Mouse (Mus musculus) lung, embryonic 15.5 days (tissue): ENCODE measurements around the gene Brinp2. TPM values are rescaled to one million over a fixed set of nuclear protein-coding genes. Genes with fewer than 3 reads are reported as not detected.

Experiments
- ATAC-seq: fragments of 200-750 bp; cut with Nextera tagmentation; 2 replicates; pipeline ENCODE4 v1.8.0; 2017; ENCODE audit warnings: moderate number of reproducible peaks, borderline replicate concordance; ENCODE audit not compliant: low FRiP score, low TSS enrichment; ENCODE audit errors: extremely low read depth
- H3K27ac ChIP-seq: fragments of 300-500 bp; sonication (generic); 2 replicates; pipeline ENCODE4 v1.5.1; 2015; ENCODE audit warnings: moderate library complexity, mild to moderate bottlenecking, inconsistent platforms
- H3K27me3 ChIP-seq: fragments of 300-500 bp; sonication (generic); 2 replicates; pipeline ENCODE4 v1.6.1; 2015; ENCODE audit warnings: inconsistent platforms
- H3K36me3 ChIP-seq: fragments of 300-500 bp; sonication (generic); 2 replicates; pipeline ENCODE4 v1.6.1; 2015; ENCODE audit warnings: inconsistent platforms
- H3K4me1 ChIP-seq: fragments of 300-500 bp; sonication (generic); 2 replicates; pipeline ENCODE4 v1.6.1; 2015; ENCODE audit warnings: inconsistent platforms
- H3K4me2 ChIP-seq: fragments of 300-500 bp; sonication (generic); 2 replicates; pipeline ENCODE4 v1.6.1; 2015; ENCODE audit warnings: inconsistent platforms, mild to moderate bottlenecking, moderate library complexity
- H3K4me3 ChIP-seq: fragments of 300-500 bp; sonication (generic); 2 replicates; pipeline ENCODE4 v1.5.1; 2015; ENCODE audit warnings: mild to moderate bottlenecking, inconsistent platforms
- H3K9ac ChIP-seq: fragments of 300-500 bp; sonication (generic); 2 replicates; pipeline ENCODE4 v1.6.1; 2015; ENCODE audit warnings: inconsistent platforms
- H3K9me3 ChIP-seq: fragments of 300-500 bp; sonication (generic); 2 replicates; pipeline ENCODE4 v1.6.1; 2016; ENCODE audit warnings: inconsistent platforms
- WGBS: fragments of 180-500 bp; shearing (Covaris S2); methylation state at CpG from one replicate; pipeline ENCODE4 v1.1.7; 2015; 5-methylcytosine and 5-hydroxymethylcytosine counted together
- polyA plus RNA-seq: library from polyadenylated mRNA; unstranded; fragments of >200 nt; fragmentation: Nextera tagmentation; extraction: Ambion mirVana; gene quantifications from 2 replicates; pipeline ENCODE4 v1.2.1, GENCODE M21; 2015

Brinp2 gene
- polyA plus RNA-seq, 1 experiment from 2014 or later = 0.31 TPM

DNA sequence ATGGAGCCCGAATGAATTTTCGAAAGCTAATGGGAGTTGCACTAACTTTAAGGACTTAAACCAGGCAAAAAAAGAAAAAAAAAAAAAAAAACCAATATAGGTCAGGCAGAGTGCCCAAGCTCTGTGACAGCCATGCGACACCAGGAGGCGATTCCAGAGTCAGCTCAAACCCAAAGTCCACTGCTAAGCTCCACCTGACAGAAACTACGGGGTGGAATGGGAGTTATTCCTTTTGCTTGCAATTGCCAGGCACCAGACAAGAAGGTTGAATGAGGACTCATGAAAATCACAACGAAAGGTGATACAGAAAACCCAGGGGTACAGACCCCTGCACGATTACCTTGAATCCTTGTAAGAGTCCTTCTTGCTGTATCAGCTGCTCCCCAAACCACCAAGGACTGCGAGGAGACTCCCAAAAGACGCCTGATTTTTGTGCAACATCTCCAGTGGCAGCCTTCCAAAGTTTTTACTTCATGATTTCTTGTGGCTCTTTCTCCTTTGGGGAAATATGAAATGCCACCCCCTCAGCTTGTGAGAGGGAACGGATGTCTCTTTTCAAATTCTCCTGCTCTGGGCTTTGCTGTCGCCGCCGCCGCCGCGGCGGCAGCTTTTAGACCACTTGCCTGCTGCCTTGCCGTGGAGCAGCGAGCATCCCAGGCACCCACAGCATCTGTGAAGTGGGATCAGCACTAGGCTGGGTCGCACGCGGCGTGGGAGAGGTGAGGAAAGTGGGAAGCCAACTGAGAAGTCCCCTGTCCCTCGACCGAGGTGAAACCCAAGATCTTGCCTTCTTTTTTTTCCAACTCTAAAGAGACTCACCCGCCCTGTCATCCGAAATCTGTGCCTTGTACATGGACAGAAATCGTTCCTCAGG is 712 bp downstream of the Brinp2 start:
- Histone ChIP-seq H3K9ac (no peak overlapping the region), H3K4me2 (peak overlapping the region; percentile 90), H3K4me3 (peak overlapping the region; percentile 54), H3K27ac (no peak overlapping the region), H3K27me3 (peaks cover 37% of the 10 kb centered on the region), H3K4me1 (peaks cover 15% of the 10 kb centered on the region), H3K36me3 (no peaks in the 10 kb centered on the region), H3K9me3 (no peaks in the 10 kb centered on the region)
- no peak for ATAC-seq
- WGBS = 11% methylated on average over 28 of the region's 28 CpGs

DNA sequence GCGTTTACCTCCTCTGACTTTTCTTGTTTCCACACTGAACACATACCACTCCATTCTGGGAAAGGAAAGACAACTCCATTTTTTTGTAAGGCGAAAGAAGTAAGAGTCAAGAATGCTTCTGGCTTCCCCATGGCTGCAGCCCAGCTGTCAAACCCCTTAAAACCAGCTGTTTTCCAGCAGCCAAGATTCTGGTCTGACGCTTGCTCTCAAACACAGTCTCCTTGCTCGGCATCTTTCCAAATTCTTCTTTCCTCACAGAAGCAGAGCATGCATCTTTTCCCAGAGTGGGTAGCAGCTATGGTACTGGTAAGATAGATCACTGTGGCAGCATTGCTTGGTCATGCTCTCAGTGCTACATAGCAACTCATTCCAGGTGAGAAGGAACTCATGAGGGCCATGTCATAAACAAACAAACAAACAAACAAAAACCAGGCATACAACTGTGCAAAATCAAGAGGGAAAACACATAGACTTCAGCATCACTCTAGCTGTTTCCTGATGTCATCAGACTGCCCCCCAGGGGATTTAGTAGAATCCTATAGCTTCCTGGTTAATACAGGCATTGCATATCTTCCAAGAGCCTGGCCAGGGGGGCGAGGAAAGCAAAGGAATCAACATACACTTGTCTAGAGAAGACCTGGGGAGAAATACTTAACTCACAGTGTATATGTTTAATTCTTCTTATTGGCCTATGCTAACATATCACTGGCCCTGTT is 2.3 kb downstream of the Brinp2 start:
- Histone ChIP-seq H3K4me3 (no peak overlapping the region), H3K9me3 (no peaks in the 10 kb centered on the region), H3K4me2 (no peak overlapping the region), H3K4me1 (peaks cover 15% of the 10 kb centered on the region), H3K36me3 (no peaks in the 10 kb centered on the region), H3K27me3 (peaks cover 36% of the 10 kb centered on the region), H3K27ac (no peak overlapping the region), H3K9ac (no peak overlapping the region)
- WGBS = 43% methylated on average over 5 of the region's 5 CpGs
- ATAC-seq = peak; percentile 35; the same call in 1 of the 2 replicates

DNA sequence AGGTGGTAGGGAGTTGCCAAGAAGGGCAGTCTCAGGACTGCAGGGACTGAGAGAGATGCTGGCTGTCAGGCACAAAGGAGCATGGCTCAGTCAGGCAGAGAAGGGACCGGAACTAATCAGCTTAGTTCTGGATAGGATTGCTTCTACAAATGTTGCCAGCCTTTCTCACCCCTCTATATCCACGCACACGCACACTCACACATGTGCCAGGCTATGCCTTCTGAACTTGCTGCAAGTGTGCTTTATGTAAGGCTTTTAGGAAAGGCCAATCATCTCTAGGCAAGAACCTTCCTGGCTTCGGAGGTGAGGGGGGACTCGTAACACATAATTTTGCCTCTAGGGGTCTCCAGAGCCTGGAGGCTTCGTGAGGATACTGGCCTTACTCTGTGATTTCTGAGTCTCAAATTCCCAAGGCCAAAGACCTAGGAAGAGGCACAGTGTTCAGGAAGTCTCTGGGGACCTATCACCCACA is 12.8 kb downstream of the Brinp2 start:
- Histone ChIP-seq H3K9me3 (no peaks in the 10 kb centered on the region), H3K27ac (no peak overlapping the region), H3K36me3 (no peaks in the 10 kb centered on the region), H3K9ac (no peak overlapping the region), H3K27me3 (no peaks in the 10 kb centered on the region), H3K4me1 (no peaks in the 10 kb centered on the region), H3K4me3 (no peak overlapping the region), H3K4me2 (no peak overlapping the region)
- WGBS = 51% methylated on average over 6 of the region's 6 CpGs
- ATAC-seq = no peak

DNA sequence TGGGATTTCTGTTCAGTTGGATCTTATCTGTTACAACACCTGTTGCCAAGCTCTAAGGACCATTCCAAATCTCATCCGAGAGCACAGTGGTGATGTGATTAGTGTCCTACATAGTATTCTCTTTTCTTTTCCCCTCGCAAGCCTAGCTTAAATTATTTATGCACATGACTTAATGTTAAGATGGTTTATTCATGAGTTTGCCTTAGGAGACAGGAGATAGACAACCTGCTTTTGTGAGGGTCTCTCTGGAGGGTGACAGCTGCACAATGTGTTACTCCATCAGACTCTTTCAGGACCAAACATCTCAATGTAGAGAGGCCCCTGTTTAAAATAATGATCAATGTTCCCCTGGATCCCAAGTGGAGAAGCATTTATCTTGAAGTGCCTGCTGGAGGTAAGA is 27.3 kb downstream of the Brinp2 start:
- H3K4me2 ChIP-seq = no peak overlapping the region
- H3K4me1 ChIP-seq = no peaks in the 10 kb centered on the region
- no peak for ATAC-seq
- no peak overlapping the region for H3K27ac ChIP-seq
- H3K36me3 ChIP-seq = no peaks in the 10 kb centered on the region
- WGBS = 78% methylated on average over 2 of the region's 2 CpGs
- H3K4me3 ChIP-seq = no peak overlapping the region
- no peaks in the 10 kb centered on the region for H3K9me3 ChIP-seq
- no peaks in the 10 kb centered on the region for H3K27me3 ChIP-seq
- H3K9ac ChIP-seq = no peak overlapping the region

DNA sequence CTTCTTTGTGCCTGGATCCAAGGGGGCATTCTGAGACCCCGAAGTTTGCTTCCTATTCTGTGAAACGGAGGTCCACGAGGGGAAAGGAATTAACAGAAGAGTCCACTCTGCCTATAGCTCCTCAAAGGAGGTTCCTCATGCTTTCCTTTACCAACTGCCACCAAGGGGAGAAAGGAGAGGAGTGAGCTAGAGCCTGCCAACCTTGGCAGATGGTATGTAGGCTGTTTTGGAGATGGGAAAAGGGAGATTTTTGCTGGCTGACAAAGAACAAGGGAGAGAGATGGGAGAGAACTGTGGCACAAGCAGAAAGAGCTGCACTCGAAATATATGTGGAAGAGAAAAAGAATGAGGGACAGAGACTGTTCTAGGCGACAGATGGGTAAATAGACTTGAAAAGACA is 28.0 kb downstream of the Brinp2 start:
- WGBS = 73% methylated on average over 5 of the region's 5 CpGs
- Histone ChIP-seq H3K4me3 (no peak overlapping the region), H3K27ac (no peak overlapping the region), H3K9me3 (no peaks in the 10 kb centered on the region), H3K4me2 (no peak overlapping the region), H3K9ac (no peak overlapping the region), H3K4me1 (no peaks in the 10 kb centered on the region), H3K36me3 (no peaks in the 10 kb centered on the region), H3K27me3 (no peaks in the 10 kb centered on the region)
- no peak for ATAC-seq

DNA sequence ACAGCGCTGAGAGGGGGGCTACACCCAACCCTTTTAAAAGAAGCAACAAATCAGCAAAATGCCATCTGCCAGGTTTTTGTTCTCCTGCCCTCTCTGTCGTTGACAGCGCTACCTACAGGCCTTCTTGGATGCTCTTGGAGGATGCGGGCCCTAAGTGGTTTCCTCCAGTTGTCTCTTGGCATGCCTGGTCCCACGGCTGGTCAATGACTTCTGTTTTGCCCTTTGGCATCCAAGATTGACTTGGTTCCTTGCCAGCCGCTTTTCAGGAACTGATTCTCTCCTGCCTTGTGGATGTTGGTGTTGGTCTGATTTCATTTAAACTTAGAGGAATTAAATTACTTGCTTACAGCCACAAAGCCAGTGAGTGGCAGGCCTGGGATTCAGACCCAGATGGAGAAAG is 32.8 kb downstream of the Brinp2 start:
- no peaks in the 10 kb centered on the region for H3K4me1 ChIP-seq

DNA sequence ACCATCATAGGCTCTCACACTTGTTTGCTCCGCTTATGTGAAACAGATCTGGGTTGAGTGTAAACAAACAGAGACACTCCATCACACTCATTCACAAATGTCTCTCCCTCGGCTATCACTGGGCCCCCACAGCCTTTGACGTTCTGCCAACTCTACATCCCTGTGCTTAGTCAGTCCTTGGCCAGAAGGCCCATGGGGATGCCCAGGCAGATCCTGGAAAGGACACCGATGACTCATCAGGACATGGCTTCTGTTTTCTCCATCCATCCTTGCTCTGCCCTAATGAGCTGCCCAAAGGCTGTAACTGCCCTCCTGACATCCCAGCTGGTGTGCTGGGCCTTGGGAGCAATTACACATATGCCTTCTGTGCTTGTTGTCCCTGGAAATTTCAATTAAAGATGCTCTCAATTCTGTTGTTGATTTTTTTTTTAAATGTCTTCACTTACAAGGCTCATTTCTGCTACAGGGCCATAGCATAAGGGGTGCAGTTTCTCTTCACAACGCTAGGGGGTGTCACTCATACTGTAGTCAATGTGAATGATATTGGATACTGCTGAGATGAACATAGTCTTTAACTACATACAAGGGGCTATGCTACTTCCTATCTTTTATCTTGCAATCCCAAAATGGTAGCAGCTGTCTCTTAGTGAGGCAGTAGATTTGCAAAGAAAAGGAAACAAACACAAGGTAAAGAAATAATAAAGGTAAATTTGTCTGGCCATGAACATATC is 45.5 kb downstream of the Brinp2 start:
- WGBS = 48% methylated on average over 5 of the region's 5 CpGs
- Histone ChIP-seq H3K9ac (no peak overlapping the region), H3K9me3 (no peaks in the 10 kb centered on the region), H3K4me1 (no peaks in the 10 kb centered on the region), H3K4me2 (no peak overlapping the region), H3K27me3 (no peaks in the 10 kb centered on the region), H3K36me3 (no peaks in the 10 kb centered on the region), H3K4me3 (no peak overlapping the region), H3K27ac (no peak overlapping the region)
- no peak for ATAC-seq

More for the DNA sequence above, 32.8 kb downstream of the Brinp2 start:
- WGBS = 75% methylated on average over 6 of the region's 6 CpGs
- no peak overlapping the region for H3K9ac ChIP-seq
- H3K27ac ChIP-seq = no peak overlapping the region
- no peak overlapping the region for H3K4me2 ChIP-seq
- no peaks in the 10 kb centered on the region for H3K9me3 ChIP-seq
- H3K4me3 ChIP-seq = no peak overlapping the region
- no peaks in the 10 kb centered on the region for H3K27me3 ChIP-seq
- no peak for ATAC-seq
- H3K36me3 ChIP-seq = no peaks in the 10 kb centered on the region

DNA sequence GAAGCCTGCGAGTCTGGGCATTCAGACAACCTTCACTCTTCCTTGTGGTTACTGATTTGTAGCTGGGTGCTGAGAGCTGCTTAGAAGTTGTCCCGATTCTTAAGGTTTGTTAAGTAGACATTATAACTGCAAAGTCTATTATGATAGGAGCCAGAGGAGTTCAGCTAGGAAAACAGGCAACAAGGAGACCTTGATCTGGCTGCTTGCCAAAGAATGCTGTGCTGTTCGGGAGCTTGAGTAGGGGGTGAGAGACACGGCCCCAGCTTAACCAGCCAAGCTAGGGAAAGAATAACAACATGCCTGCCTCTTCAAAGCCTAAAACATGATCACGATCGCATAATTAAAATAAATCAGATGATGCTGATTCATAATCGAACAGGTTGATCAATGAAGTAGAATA is 59.1 kb downstream of the Brinp2 start:
- no peak for ATAC-seq
- Histone ChIP-seq H3K4me2 (no peak overlapping the region), H3K9ac (no peak overlapping the region), H3K27me3 (no peaks in the 10 kb centered on the region), H3K9me3 (no peaks in the 10 kb centered on the region), H3K36me3 (no peaks in the 10 kb centered on the region), H3K4me1 (no peaks in the 10 kb centered on the region), H3K4me3 (no peak overlapping the region), H3K27ac (no peak overlapping the region)
- 38% methylated on average over 7 of the region's 7 CpGs for WGBS

DNA sequence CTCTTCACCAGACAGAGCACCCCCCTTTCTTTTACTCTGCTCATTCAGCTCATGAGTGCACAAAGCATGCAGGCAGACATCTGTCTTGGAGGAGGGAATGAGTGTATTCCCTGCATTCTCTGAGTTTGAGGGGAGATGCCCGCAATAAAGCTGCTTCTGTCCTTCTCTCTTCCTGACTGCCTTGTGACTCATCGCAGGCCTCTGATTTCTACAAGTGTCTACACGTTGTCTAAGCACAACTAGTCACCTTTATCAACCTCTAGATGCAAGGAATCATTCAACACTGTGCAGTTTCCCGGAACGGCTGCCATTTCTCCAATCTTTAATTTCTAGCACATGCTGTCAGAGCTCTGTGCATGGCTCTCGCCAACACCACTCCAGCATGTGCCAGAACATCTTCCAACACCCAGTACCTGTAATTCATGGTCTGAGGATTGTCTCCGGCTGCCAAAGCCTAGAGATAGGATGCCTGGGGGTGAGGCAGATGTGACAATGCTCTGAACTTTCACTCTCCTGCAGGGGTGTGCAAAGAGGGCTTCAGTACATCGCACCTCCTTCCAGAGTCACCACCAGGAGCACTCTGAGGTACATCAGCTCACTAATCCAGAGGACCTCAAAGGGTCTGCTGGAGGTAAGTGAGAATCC is 59.7 kb downstream of the Brinp2 start:
- Histone ChIP-seq H3K9me3 (no peaks in the 10 kb centered on the region), H3K36me3 (no peaks in the 10 kb centered on the region), H3K4me1 (no peaks in the 10 kb centered on the region), H3K4me2 (no peak overlapping the region), H3K4me3 (no peak overlapping the region), H3K9ac (no peak overlapping the region), H3K27ac (no peak overlapping the region), H3K27me3 (no peaks in the 10 kb centered on the region)
- 44% methylated on average over 8 of the region's 8 CpGs for WGBS
- no peak for ATAC-seq

DNA sequence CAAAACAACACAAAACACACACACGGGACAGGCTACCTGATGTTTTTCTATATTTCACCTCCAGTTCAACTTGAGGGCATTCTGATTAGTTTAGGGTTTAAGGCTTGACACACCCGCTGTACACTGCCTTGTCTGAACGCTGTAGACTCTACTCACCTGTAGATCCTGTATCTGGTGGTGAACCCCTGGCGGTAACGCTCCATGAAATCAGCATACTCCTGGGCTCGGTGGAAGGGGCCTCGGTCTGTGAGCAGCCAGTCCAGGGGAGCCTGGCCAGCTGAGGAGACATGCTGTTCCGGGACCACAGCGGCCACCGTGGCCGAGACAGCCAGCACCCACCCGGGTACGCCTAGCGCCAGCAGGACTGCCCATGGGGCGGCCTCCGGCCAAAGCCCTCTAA is 60.9 kb downstream of the Brinp2 start:
- Histone ChIP-seq H3K9me3 (no peaks in the 10 kb centered on the region), H3K4me1 (no peaks in the 10 kb centered on the region), H3K9ac (no peak overlapping the region), H3K4me2 (no peak overlapping the region), H3K36me3 (no peaks in the 10 kb centered on the region), H3K27me3 (no peaks in the 10 kb centered on the region), H3K27ac (no peak overlapping the region), H3K4me3 (no peak overlapping the region)
- no peak for ATAC-seq
- 62% methylated on average over 16 of the region's 16 CpGs for WGBS

DNA sequence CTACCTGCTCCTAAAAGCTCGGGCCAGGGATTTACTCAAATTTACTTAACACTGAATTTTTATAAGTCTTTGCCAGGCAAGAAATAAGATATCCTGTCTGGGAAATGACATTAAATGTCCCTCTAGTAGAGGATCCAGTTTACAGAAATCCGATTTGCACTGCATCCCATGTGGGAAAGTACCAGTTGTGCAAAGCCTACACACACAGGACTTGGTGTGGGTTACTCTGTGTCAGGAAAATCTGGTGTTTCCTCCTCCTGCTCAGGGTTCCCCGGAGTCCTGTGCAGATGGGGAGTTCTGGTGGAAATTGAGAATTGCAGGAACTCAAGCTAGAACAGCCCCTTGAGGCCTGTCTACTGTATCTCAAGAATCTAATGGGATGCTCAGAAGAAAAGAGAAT is 70.9 kb downstream of the Brinp2 start:
- no peak overlapping the region for H3K9ac ChIP-seq
- WGBS = 74% methylated on average over 3 of the region's 3 CpGs
- no peaks in the 10 kb centered on the region for H3K36me3 ChIP-seq
- no peak for ATAC-seq
- H3K4me2 ChIP-seq = no peak overlapping the region
- no peaks in the 10 kb centered on the region for H3K9me3 ChIP-seq
- no peaks in the 10 kb centered on the region for H3K27me3 ChIP-seq
- no peak overlapping the region for H3K4me3 ChIP-seq
- no peaks in the 10 kb centered on the region for H3K4me1 ChIP-seq
- no peak overlapping the region for H3K27ac ChIP-seq
